Mouse (Mus musculus): ENCODE measurements around the gene Erlin1.

Erlin1 gene

DNA sequence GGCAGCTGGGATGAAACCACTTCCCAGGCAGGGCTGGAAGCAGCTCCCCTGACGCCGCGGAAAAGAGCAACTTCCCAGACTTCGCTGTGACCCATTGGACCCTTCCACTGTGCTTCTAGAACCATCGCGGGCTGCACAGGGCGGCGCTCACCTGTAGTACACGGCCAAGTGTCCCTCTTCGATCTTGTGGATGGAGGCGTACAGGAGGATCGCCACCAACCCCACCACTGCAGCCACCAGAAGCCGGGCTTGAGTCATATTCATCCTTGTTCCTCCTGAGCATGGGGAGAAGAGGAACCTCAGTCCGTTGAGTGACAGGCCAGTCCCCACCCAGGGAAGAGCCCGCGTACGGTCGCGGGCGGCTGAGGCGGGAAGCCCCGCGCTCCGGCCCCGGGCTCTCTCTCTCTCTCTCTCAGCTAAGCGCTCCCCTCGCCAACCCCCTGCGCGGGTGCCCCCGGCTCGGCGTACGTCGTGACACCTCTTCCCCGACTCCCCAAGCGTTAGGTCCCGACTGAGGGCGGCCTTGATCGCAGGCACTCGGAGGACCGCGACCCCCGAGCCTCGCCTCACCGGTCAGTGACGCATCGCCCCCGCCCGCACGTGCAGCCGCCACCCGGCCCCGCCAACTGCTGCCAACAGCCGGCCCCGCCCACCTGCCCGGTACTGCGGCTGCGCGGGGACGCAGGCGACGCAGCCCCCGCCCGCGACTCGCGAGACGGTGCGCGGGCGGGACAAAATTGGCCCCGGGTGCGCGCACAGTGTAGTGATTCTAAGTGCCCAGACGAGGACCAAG, at the start of gene Erlin1:
Gene Erlin1, minus strand, starts transcription at position 665 of the 793 bp plus-strand sequence.
- peak; percentile 83 to 87 for DNase-seq (ENCODE audit: low spot score in 2 of 2)

DNA sequence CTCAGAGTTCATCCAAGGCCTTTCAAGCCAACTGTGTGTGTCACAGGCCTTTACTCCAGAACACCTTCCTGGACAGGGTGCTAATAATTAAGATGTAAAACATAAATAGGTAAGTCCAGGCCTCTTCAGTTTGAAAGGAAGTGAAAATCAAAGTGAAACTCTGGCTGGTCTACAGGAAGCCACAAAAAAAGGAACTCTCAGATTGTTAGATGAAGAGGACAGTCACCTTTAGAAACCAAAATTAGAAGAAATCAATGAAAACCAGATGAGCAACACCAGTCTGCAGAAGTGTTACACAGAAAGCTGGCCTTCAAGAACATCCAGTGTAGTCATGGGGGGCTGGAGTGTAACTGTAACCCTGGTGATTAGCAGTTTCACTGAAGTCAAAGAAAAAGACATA, 48.2 kb upstream of the Erlin1 start:
- DNase-seq (ENCODE audit: low spot score in 2 of 2) = no peak

DNA sequence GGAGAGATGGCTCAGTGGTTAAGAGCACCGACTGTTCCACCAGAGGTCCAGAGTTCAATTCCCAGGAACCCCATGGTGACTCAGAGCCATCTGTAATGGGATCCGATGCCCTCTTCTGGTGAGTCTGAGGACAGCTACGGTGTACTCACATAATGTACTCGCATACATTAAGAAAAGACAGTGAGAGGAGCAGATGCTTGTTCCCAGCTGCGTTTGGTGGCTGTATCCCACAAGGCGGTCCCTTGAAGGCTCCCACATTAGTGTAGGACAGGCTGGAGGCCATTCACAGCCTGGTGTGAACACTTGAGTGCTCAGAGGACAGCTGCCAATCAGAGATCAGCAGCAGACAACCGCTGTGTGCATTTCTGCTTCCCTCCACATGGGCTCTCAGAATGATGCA, 42.1 kb upstream of the Erlin1 start:
- DNase-seq (ENCODE audit: low spot score in 2 of 2) = no peak

DNA sequence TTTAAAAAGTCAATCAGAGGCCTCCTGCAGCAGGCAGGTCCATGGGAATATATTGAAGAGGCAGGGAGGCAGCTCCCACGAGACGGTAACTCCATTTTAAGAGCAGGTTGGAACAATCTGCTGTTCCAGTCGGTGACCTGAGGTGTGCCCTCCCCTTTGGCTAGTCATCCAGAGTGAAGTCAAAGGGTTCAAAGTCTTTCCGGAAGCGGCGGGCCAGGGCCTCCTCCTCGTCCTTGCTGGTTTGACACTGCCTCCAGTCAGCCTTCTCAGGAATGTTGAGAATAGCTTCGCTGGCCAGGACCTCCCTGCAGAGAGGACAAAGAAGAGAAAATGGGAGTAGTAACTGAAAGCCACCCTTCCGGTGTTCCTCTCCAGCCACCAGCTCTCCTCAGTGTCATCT, 40.8 kb upstream of the Erlin1 start:
- DNase-seq (ENCODE audit: low spot score in 2 of 2) = no peak

DNA sequence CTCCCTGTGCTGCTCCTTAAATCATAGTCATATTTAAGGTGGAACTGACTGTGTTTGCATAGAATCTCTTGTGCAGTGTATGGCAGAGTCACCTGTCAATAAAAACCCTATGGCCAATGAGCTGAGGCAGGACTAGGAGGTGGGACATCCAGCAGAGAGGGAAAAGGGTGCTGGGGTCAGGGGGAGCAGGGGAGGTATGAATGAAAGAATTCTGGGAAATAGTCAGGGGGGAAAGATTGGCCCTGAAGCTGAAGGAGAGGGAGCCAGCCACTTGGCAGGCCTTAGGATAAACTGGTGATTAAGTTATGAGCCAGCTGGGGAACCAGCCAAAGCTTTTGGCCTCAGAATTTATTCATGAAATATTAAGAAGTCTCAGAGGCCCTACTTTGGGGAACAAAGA, 39.4 kb upstream of the Erlin1 start:
- DNase-seq (ENCODE audit: low spot score in 2 of 2) = no peak

DNA sequence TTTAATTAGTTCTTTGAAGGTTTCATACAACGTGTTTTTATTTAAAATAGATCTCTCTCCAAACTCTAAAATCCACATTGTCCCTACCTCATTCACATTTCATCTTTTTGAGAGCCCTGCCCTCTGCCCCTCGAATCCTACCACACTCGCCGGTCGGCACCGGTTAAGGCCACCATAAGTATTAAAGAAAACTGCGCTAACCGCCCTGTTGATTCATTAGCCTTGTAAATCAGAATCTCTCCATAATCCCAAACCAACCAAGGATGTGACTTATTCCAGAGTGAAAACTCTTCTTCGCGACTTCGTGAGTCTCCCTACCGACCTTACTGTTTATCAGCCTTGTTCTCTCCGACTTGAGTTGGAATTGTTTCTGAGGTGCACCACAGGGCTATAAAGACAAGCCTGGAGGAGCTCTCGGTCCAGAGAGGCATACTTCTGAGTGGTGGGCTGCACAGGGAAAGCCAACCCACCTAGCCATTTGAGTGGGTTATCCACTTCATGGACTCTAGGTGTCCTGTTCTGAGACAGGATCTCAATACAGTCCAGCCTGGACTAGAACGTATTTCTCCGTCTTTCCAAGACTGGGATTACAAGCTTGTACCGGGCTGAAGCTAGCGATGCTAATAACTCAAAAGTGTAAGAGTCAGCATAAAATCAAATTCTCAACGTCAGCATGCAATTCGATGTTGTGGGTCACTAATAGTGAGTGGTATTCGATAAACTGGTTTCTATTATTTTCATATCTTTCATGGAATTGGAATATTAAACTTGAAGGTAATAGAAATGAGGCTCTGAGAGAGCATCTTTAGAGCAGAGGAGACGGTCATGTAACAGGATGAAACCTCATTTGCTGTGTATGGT, 38.3 kb upstream of the Erlin1 start:
- peak in 1 of 2 experiments; percentile 4 for DNase-seq (ENCODE audit: low spot score in 2 of 2)

DNA sequence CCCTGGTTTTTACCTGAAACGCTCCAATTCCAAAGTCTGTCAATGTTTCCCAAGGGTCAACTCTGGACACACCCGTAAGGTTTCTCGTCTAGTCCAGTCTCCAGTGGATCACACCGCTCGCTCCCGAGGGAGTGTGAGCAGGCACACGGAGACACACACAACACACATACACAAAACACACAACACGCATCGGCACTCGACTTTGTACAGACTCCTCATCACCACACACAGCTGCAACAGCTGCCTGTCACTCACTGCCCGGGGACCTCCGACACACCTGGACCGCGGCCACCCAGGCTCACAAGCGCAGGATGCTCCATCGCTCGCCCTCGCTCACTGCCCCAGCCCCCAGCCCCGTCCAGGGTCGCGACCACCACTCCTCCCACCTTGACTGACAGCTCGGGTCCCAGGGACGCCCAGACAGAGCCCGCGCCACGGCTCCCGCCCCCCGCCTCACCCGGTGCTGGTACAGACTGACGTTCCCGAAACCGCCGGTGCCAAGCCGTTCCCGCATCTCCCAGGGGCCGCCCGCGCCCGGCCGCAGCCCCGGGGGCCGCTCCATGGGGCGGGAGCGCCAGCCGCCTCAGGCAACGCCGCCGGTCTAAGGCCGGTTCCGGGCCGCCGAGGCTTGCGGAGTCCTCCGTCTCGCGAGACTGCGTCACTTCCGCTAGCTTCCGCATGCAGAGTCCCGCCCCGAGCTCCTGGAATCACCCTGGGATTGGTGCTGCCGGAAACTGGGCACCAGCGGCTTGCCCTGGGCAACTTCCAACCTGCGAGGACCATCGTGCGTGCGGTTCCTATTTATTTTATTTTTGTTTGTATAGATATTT, 37.5 kb upstream of the Erlin1 start, which contains the start of gene Chuk:
Gene Chuk, minus strand, starts transcription at position 650 of the 830 bp plus-strand sequence.
- DNase-seq (ENCODE audit: low spot score in 2 of 2) = peak; percentile 92 to 95

DNA sequence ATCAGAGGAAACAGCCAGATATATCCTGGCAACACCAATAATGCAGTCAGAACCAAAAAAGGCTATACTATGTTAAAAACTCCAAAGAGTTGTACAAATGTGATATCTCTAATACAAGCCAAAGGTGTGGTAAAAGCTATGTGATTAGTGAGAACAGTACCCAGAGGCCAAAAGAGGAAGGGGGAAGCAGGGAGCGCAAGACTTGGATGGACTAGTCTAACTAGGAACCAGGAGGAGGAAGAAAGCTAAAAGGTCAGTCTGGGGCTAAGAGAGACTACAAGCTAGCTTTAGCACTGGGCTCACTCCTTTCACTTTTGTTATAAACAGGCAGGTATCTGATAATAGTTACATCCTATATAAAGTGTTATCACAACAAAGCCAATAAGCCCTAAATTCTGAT, 34.8 kb upstream of the Erlin1 start:
- DNase-seq (ENCODE audit: low spot score in 2 of 2) = no peak

DNA sequence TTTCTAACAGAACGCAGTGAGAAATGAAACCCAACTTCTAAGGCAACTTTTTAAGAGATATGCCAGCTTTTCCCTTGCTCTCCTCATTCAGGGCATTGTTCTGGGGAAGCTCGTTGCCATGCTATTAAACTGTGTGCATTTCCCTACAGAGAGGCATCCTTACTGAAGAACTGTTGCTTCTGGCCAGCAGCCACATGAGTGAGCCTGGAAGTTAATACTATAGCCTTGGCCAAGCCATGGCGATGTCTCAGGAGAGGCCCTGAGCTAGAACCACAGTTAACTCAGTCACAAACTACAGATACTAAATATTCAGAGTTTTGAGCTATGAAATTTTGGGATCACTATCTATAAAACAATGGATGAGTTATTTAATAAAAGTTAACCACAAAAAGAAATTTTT, 33.4 kb upstream of the Erlin1 start:
- no peak for DNase-seq (ENCODE audit: low spot score in 2 of 2)

DNA sequence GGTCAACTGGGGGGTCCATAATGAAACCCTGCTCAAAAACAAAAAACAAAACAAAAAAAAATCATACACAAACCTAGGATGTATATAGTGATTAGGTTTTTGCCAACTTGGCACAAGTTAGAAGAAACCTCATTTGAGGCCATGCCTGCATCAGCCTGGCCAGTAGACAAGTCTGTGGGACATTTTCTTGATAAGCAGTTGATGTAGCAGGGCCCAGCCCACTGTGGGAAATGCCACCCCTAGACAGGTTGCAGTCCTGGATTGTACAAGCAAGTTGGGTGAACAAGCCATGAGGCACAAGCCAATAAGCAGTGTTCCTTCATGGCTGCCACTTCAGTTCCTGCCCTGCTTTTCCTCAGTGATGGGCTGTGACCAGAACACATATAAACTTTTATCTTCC, 31.3 kb upstream of the Erlin1 start:
- DNase-seq (ENCODE audit: low spot score in 2 of 2) = no peak

DNA sequence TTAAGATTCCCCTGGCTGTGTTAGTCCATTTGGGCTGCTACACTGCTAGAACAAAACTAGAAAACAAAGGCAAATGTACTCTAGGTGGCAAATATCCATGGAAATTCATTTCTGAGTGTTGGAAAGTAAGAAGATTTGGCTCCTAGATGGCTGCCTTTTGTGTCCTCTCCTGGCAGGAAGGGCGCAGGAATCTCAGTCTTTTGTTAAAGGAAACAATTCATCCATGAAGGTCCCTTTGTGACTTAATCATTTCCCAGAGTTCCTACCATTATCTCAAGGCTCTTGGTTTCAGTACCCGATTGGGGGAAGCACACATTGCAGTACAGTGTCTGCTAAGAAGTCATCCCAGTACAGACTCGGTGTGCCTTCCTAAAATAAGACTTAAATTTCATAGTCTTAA, 16.7 kb upstream of the Erlin1 start:
- DNase-seq (ENCODE audit: low spot score in 2 of 2) = no peak

DNA sequence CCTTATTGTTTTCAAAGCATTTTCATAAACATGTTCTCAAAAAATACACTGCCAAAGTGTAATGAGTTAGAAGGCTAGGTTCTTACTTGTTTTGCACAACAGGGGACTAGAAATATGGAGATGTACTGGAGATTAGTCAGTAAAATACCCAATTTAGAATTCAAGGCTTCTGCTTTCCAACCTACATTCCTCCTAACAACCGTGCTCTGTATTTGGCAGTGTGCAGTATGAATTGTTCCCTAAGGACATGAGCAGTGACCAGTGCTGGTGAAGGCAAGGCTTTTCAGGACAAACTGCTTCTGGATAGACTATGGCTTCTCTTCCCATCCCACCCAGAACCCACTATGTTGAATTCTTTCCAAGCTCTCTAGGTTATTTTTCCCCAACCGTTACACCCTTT, 11.3 kb upstream of the Erlin1 start:
- no peak for DNase-seq (ENCODE audit: low spot score in 2 of 2)

DNA sequence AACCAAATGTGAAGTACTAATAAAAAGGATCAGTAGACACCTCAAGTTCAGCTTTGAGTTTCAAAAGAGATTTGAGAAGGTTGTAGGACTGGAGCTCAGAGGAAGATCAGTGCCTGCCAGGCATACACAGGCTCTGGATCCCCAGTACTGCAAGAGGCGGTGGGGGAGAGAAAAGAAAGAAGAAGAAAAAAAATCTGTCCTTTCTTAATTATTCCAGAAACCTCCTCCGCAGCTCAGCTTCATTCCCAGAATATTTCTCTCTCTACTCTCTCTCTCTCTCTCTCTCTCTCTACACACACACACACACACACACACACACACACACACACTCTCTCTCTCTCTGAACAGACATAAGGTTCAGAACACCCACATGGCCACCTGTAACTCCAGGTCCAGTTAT, 10.4 kb upstream of the Erlin1 start:
- DNase-seq (ENCODE audit: low spot score in 2 of 2) = no peak

DNA sequence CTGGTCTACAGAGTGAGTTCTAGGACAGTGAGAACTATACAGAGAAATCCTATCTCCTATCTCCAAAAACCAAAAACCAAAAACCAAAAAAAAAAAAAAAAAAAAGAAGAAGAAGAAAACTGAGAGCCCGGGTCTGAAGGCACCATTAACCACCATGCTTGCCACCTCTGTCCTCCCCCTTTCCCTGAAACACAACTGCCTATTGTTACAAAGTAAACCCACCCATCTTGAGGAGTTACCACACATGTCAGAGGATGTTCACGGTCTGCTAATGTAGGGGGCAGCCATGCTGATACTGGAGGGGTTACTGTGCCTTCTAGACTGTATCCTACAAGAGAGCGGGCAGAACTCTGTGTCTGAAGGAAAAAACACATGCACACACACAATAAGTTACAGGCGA, 7.4 kb upstream of the Erlin1 start:
- no peak for DNase-seq (ENCODE audit: low spot score in 2 of 2)

DNA sequence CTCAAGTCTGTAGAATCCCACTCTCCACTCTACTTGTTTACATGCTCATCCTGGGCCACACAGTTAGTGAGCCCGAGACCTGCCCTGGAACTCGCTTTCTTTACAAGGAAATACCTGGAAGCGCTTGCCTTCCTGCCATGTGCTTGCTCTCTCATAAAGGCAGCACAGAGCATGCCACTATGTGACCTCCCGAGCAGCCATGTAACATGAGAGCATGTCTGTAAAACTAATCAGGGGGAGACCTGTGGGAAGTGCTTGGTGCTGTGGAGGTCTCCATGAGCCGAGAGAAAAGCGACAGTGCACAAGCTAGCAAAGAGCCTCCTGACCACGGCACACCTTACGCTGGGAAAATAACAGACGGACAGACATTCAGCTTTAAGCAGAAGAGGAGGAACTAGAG, 6.9 kb upstream of the Erlin1 start:
- no peak for DNase-seq (ENCODE audit: low spot score in 2 of 2)

DNA sequence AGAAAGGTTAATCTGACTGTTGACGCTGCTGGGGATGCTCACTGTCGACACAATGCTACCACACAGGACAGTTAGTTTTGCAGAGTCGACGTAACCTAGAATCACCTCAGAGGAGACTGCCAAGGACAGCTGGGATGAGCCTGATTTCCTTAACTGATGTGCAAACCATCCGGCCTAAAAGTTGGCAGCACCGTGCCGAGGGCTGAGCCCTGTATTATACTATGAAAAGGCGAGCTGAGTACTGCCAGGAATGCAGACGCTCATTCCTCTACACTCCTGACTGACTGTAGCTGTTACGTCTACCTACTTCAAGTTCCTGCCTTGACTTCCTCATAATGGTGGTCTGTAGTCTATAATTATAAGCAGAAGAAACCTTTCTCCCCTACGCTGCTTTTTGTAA, 5.4 kb upstream of the Erlin1 start:
- no peak for DNase-seq (ENCODE audit: low spot score in 2 of 2)

DNA sequence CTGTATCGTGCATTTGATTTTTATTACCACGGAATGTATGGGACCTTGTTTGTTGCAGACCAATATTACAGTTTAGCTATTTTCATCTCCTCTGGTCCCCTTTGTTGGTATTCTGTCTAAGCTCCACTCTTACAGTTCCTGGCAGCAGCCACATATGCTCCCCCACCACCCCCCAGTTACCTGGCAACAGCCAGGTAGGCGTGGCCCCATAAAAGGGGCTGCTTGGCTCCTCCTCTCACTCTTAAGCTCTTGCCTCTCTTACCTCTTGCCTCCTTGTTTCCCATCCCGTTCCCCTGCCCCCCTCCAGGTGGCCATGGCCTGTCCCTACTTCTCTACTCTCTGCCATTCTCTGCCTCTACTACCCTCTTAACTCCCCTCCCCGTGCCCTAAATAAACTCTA, 1.6 kb upstream of the Erlin1 start:
- no peak for DNase-seq (ENCODE audit: low spot score in 2 of 2)

DNA sequence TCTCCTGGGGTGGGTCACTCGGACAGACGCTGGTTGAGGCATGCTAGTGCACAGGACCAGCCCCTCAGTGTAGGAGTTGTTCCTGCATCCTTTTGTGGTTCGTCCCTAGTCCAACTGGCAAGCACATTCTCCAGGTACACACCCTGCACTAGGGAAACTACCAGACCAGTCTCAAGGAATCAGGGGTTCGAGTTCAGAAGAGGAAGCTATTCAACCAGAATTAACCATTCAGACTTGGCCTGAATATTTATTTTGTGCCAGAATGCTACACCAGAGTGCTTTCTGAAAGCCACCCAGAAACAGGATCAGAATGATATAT, 288 bp upstream of the Erlin1 start:
- DNase-seq (ENCODE audit: low spot score in 2 of 2) = no peak

DNA sequence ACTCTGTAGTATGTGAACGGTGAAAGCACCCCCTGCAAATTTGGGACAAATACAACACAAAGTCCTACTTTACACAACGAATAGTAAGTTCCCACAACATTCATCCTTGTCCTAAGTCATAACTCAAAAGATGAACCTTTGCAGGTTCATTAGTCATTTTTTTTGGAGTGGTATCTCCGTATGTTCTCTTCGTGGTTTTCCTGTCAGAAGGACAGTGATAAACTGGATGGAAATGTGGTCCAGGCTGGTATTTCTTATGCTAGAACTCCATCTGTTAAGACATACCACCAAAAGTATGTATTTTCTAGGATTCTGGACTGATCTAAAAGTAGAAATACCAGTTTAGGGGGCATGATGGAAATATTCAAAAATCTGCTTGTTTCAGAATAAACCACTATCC, 1.4 kb downstream of the Erlin1 start:
- no peak for DNase-seq (ENCODE audit: low spot score in 2 of 2)

DNA sequence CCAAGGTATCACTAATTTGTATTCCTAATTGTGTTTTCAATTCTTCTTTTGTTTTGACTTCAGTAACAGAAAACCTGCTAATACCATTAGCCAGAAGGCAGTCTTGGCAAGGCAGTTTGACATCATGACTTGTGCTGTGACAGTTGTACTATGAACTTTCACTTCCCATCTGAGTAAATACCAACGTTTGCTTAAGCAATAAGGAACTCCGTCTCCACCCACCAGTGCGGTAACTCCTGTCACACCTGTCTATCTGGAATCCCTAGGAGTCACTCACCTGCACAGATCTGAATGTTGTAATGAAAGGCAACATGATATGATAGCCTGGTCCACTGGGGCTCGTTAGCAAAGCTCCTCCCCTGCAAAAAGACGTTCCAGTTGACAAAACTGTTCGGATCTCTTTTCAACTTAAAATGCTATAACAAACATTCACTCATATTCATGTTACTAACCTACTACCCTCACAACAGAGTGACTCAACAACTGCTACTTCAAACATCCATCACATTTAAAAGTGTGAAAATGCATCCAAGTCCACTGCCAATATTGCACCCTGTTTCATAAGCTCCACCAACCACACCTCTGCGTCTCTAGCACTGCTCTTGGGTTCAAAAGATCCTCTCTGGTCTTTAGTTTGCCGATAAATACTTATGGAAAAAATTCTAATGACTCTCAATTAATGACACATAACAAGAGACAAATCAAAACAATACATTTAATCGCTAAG, 2.1 kb downstream of the Erlin1 start:
- peak in 1 of 2 experiments; percentile 31 for DNase-seq (ENCODE audit: low spot score in 2 of 2)

DNA sequence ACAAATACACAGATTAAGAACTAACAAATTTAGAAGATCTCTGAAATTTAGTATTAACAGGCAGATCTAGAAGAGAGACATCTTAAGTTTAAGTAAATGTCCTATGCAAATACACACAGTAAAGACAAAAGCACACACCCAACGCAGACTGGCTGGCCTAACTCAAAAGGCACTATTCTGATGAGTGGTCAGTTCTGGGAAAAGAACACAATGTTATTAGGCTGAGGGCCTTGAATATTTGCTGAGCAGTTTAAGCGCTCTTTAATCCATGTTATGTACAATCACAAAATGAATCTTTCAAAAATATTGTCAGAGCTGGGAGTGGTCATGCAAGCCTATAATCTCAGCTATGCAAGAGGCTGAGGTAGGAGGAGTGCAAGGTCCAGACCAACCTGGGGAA, 4.9 kb downstream of the Erlin1 start:
- DNase-seq (ENCODE audit: low spot score in 2 of 2) = no peak

DNA sequence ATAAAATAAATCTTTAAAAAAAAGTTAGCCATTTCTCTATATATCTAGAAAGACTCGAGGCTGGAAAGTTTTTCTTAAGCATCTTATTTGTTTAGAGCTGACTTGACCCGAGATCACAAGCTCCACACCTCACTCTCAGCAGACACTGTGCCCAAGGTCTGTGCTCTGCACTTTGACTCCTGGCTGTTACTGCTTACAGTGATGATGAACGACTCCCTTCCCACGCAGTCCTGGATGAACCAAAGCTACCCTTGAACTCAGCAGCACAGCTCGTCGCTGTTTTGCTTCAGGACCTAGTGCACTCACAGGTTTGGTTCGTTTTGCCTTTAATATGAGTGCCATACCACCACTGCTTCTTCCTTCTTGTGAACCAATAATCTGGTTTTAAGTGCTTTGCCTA, 5.8 kb downstream of the Erlin1 start:
- DNase-seq (ENCODE audit: low spot score in 2 of 2) = no peak
